Mouse (Mus musculus) left cerebral cortex, postnatal 25 days (tissue): ENCODE measurements at regions not wholly inside any gene's neighbourhood (a gene's known extent, or its start where the extent isn't known, plus 50 kb on each side); places are given as distances from the start of the nearest gene placed in this dataset.

ENCODE experiments used
- DNase-seq, 2 experiments: peaks; one replicate each; pipeline ENCODE4 v3.0.0; 2022; ENCODE audit warnings: low spot score in 2 of 2, mixed read lengths in 1 of 2
- intact Hi-C: fragments of 180-260 bp; cut with DNase I; formaldehyde crosslinking; loops from one replicate; pipeline ENCODE4 v1.15.1; 2025

GRCm38 (mm10) chr2:133429369-133430062 is 122.4 kb upstream of the Bmp2 start:
- intact Hi-C loops, result no loop called here
- no peak for DNase-seq

- DNase-seq, result no peak
- intact Hi-C loops, result no loop called here
These were observed 121.1 kb upstream of the Bmp2 start for GRCm38 (mm10) chr2:133430741-133431438.

DNA sequence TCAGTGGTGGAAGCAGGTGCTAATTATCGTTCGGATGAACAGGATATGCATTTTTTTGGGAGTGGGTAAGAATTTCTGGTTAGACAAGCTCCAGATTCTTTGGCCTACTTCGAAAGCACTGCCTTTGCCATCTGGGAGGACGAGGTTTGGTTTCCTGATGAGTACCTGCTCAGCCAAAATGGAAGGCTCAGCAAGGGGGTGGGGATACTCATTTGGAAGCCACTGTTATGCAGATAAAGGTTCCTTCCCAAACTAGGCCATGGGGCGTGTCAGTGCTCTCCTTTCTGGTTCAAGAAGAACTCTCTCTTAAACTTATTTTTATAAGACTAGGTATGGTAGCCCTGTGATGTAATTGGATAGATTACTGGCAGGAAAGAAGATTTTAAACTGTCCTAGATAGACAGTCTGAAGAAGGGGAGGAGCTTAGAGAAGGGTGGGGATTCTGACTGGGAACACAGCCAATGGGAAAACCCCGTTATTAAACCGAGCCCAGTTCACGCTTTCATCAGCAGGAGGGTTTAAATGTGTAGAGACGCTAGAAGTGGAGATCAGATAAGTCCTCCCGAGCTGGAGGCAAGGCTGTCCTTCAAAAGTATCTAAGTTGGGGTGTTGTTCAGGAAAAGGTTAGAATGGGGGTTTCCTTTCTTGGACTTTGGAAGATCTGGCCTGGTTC is 119.7 kb upstream of the Bmp2 start:
- no peak for DNase-seq
- intact Hi-C loops, result no loop called here

DNA sequence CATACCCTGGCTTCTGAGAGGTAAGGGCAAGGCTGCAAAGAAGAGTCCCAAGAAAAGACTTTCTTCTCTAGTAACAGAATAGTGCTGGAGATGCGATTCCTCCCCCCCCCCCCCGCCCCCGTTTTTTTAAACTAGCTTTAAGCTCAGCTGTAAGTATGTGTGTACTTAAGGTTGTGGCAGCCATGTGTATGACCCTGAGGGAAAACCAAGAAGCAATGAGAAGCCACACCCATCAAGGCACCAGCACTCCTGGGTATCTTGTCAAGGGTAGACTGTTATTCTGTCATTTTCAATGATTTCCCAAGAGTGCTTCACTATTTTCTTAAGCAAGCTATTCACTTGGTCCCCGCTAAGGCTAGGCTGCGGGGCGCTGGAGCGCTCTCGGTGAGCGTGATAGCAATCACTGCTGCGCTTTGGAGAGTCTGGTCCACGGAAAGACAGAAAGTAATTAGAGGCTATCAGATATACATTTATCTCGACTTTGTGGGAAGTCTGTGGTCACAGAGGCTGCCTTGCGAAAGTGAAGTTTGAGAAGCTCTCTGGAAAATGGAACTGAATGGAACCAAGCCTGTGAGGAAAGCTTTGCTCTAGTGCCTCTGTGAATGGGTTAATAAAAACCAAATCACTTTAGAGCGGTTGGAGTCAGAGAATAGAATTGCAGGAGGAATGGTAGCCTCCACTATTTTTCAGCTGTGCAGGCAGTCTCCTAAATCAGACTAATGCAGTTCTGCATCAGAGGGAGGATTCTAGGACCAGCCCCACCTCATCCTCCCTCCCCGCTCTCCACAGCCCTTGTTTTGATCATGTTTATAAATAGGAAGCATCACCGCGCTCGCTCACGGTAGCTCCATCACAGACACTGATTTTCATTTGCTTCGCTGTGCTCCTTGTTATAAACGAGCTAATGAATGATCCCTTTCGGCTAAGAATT is 114.8 kb upstream of the Bmp2 start:
- intact Hi-C loops, result no loop called here
- DNase-seq, result peak; percentile 26

DNA sequence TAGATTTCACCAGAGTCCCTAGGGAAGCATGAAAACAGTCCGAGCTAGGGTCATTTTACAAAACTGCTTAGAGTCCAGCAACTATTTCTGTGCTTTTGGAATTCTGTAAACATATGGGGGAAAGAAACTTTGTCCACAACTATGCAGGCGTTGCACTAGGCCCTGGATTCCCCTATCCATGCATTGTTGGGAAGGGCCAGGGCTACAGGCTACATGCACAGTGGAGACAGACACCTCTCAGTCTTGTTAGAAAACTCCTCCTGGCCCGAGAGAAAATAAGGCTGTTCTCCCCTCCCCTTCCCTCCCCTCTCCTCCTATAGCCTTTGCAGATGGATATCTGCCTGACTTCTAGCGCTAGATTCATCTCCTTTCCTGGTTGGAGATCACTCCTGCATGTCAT is 113.9 kb upstream of the Bmp2 start:
- intact Hi-C loops, result no loop called here
- no peak for DNase-seq

DNA sequence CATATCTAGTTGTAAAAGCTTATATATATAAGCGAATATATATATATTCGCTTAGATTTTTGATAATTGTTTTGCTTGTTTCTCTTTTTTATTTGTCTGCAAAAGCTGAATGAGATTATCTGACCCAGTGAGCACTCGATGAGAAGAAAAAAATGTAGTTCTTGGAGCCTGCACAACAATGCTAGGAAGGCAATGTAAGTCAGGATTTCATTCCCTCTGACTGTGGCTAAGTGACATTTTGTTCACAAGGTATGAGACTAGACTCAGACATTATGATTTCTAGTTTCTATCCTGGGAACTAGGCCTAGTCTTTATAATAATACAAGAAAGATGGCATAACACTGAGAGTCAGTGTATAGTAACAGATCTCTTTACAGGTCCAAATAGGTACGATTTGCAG is 108.9 kb upstream of the Bmp2 start:
- intact Hi-C loops, result no loop called here
- no peak for DNase-seq

- peak in 1 of 2 experiments; percentile 14 for DNase-seq
- intact Hi-C loops, result no loop called here
These were observed 108.5 kb upstream of the Bmp2 start for GRCm38 (mm10) chr2:133443490-133443889.

DNA sequence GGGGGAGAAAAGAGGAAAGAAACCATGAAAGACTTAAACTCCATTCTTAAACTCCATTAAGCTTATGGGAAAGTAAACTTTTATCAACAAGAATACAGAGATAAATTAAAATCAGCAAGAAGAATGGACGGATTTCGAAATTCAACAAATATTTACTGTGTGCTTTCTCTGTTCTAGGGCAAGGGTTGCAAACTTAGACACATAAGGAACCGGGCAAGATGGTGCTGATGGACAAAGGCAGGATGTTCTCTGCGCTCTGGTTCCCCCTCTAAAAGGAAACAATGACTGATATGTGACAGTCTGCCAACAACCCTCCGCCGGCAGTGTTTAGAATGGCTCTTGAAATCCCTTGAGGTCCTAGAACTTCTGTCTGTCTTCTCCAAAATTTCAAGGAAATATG is 99.0 kb upstream of the Bmp2 start:
- no peak for DNase-seq
- intact Hi-C loops, result no loop called here

GRCm38 (mm10) chr2:133455484-133456170 is 96.3 kb upstream of the Bmp2 start:
- intact Hi-C loops, result no loop called here
- DNase-seq, result no peak

DNA sequence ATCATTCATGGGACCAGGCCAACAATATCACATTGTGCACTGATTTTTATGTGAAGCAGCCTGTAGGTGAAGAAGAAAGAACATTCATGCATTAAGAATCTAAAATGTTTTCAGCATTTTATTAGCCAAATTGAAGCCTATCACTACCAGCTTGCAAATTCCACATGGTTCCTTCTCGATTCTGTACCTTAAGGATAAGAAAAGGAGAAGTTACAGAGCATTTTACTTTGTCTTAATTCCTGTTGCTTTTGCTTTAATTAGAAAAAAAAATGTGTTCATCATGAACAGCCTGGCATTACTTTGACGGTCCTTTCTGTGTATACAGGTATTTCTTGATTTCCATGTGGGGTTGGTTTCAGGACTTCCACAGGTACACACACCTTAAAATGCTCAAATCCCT is 95.2 kb upstream of the Bmp2 start:
- DNase-seq, result no peak
- intact Hi-C loops, result no loop called here

- intact Hi-C loops, result no loop called here
- DNase-seq, result no peak
These were observed 93.2 kb upstream of the Bmp2 start for GRCm38 (mm10) chr2:133458735-133459134.

DNA sequence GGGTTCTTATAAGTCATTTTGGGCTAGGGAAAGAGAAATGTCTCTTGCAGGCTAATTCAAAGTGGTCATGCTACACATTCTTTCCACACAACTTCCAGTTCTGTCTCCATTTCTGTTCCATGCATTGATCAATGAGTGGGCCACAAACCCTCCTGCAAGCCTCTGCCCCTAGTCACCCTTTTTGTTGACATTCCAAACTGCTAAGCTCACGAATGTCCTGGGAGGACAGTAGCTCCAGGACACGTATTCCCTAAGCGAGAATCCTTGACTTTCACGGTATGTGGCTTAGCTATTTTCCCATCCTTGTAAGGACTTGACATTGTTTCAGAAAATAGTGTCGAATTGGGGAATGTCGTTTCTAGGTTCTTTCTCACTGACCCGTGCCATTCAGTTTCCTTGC is 91.1 kb upstream of the Bmp2 start:
- intact Hi-C loops, result no loop called here
- DNase-seq, result no peak

DNA sequence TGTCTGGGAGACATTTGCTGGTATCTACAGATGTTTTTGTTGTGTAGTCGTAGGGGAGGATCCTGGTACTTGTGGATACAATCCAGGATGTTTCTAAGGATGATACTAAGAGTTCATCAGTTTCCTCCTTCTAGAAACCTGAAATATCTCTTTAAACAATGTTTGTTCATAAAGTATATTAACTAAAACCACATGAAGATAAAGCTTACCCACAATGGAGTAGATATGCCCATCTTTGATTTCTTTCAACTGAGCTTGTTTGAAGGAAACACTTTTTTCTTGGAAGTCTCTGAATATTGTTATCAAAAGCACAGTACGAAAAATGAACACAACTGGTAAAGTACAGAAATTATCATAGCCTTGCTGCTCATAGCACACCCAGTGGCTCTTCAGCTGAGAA is 89.6 kb upstream of the Bmp2 start:
- intact Hi-C loops, result no loop called here
- DNase-seq, result no peak

- intact Hi-C loops, result no loop called here
- DNase-seq, result no peak
These were observed 84.5 kb upstream of the Bmp2 start for GRCm38 (mm10) chr2:133467170-133468168.

GRCm38 (mm10) chr2:133472966-133473744 is 78.8 kb upstream of the Bmp2 start:
- intact Hi-C loops, result no loop called here

GRCm38 (mm10) chr2:133474174-133474573 is 77.8 kb upstream of the Bmp2 start:
- no peak for DNase-seq
- intact Hi-C loops, result no loop called here

More at GRCm38 (mm10) chr2:133472966-133473744, 78.8 kb upstream of the Bmp2 start:
- no peak for DNase-seq

DNA sequence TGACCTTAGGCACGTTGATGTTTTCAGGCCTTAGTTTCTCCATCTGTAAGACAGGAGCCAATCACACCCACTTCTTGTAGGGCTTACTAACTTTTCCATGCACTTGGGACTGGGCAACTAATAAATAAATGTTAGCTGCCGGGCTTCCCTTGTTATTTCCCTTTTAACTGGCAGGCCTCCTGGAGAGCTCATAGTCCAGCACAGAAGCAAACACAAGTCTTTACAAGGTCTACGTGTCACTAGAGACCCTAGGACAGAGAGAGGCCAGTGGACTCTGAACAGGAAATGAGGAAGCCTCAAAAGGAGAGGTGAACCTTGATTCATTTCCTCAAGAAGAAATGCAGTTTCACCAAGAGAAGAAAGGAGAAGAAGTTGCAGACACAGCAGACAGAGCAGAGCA is 71.1 kb upstream of the Bmp2 start:
- no peak for DNase-seq
- intact Hi-C loops, result no loop called here
